Mouse (Mus musculus): ENCODE results near the gene Maff.

Maff gene

DNA sequence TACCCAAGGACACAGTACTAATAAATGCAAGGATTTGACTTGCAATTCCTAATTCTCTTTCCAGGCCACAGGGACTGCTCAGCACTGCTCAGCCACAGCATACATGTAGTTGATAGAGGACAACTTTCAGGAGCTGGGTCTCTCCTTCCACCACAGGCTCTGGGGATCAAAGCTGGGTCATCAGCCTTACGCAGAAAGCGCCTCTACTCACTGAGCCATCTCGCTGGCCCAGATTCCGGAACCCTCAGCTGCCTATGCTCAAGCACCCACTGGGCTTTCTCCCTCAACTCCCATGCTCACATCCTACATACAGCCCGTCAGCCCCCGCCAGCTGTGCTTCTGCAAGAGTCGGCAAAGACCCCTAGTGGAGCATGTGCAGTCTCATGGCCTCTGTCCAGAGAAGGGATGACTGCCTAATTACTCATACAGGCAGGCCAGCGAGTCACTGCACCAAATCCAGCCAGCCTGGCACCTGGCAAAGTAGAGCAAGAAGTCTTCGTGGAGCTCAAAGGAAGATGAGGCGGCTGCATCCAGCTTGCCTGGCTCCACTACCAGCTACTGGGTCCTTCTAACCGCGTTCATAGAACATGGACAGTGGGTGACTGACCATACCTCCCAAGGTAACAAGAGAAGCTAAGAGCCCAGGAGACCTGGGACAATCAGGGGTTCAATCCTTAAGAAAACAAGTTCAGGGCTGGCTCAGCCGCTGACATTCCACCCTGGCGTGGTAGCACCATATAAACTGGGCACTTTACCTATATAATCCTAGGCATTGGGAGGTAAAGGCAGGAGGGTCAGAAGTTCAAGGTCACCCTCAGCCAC is 53.0 kb downstream of the Maff start:
- DNase-seq = peak; percentile 93

- DNase-seq = peak; percentile 94
These were observed 53.9 kb downstream of the Maff start for GRCm38 (mm10) chr15:79400134-79400974.

- DNase-seq = peak; percentile 98
These were observed 54.5 kb downstream of the Maff start for GRCm38 (mm10) chr15:79400975-79401365.

DNA sequence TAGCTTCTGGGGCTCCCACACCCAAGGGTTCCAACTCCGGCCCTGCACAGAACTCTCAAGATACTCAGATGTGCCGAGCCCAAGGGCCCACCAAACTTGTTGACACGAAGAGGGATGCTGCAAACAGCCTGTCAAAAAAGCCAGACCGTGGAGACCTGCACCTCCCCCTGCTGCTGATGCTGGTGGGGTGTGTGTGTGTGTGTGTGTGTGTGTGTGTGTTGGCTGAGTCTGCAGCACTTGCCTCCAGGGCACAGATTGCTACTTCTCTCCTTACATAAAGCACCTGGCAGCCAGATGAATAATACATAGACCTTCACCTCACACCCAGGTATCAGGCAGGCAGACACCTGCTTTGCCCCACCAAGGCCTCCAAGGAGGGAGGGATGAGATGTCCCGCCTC is 55.8 kb downstream of the Maff start:
- DNase-seq = peak; percentile 94

- peak; percentile 99 for DNase-seq
These were observed 56.7 kb downstream of the Maff start, which contains the start of gene Tmem184b for GRCm38 (mm10) chr15:79402836-79403762. Gene Tmem184b, minus strand, starts transcription at chr15:79403569.

- DNase-seq = peak; percentile 92
These were observed 57.4 kb downstream of the Maff start for GRCm38 (mm10) chr15:79403763-79404210.

DNA sequence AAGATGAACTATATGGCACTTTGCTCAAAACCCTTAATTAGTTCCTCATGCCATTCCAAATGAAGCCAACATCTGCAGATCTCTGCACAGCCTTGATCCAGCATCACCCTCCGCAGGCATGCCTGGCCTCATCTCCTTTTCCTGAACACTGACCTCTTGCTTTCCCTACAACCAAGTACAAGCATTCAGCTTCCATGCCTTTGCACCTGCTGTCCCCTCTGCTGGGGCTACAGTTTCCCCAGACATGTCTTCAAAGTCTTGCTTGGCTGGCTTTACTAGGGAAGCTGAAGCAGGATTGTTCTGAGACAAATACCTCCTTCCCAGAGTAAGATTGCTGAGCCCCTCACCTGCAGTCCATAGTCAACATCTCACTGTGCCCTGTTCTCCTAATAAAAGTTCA is 57.9 kb downstream of the Maff start:
- peak; percentile 87 for DNase-seq

DNA sequence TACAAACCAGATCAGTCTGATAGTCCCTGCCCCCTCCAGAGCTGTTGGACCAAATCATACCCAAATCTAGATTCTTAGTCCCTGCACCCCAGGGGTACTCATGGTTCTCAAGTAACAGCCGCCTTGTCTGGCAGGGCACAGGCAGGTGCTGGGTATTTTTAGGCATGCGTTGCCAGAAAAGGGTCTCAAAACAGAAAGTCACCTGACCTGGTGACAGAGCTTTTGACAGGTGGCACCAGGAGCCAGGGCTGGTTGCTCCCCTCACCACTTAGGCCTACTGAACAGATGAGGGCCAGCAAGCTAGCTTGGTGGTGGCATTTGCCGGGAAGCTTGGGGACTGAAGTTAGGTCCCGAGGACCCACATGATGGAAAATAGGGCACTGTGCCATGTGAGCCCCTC is 60.1 kb downstream of the Maff start:
- DNase-seq = peak; percentile 87
